Mouse (Mus musculus) ES-Bruce4 (cell line): ENCODE measurements around the gene Ptpn1. TPM values are rescaled to one million over a fixed set of nuclear protein-coding genes. Genes with fewer than 3 reads are reported as not detected.

ENCODE experiments used
- H3K27ac ChIP-seq: 2 replicates; pipeline ENCODE4 v1.5.1; 2012; ENCODE audit warnings: low read length, inconsistent platforms; ENCODE audit not compliant: insufficient read depth
- H3K27me3 ChIP-seq: 2 replicates; pipeline ENCODE4 v1.6.1; 2012; ENCODE audit warnings: mild to moderate bottlenecking, low read length, inconsistent platforms; ENCODE audit not compliant: control insufficient read depth, poor library complexity, insufficient read depth, severe bottlenecking
- H3K36me3 ChIP-seq: 2 replicates; pipeline ENCODE4 v1.6.1; 2012; ENCODE audit warnings: inconsistent platforms, mild to moderate bottlenecking, low read length, moderate library complexity; ENCODE audit not compliant: control insufficient read depth, poor library complexity, insufficient read depth, severe bottlenecking
- H3K4me1 ChIP-seq: one replicate; pipeline ENCODE4 v1.8.1; 2011; ENCODE audit warnings: low read length; ENCODE audit not compliant: control insufficient read depth, insufficient read depth
- H3K4me3 ChIP-seq: 2 replicates; pipeline ENCODE4 v1.5.1; 2011; ENCODE audit warnings: low read depth, mild to moderate bottlenecking, low read length
- H3K9ac ChIP-seq: 2 replicates; pipeline ENCODE4 v1.6.1; 2012; ENCODE audit warnings: low read depth, mild to moderate bottlenecking, inconsistent platforms; ENCODE audit not compliant: poor library complexity, severe bottlenecking
- H3K9me3 ChIP-seq: replicated peaks from 2 replicates; pipeline ENCODE4 v1.6.1; 2012; ENCODE audit warnings: mild to moderate bottlenecking, low read length, inconsistent platforms; ENCODE audit not compliant: control insufficient read depth, poor library complexity, insufficient read depth, severe bottlenecking
- CTCF ChIP-seq: IDR thresholded peaks from one replicate; pipeline ENCODE4 v1.8.1; 2011; ENCODE audit warnings: low read depth, low read length
- EP300 ChIP-seq: IDR thresholded peaks from 2 replicates; pipeline ENCODE4 v1.6.1; 2011; ENCODE audit warnings: low read depth, low read length; ENCODE audit not compliant: insufficient read depth
- POLR2A ChIP-seq: IDR thresholded peaks from one replicate; pipeline ENCODE4 v1.8.1; 2011; ENCODE audit warnings: low read length; ENCODE audit not compliant: insufficient read depth
- polyA plus RNA-seq: library from polyadenylated mRNA; stranded (reverse); fragments of >200 nt; gene quantifications from 2 replicates; pipeline ENCODE4 v1.2.4, GENCODE M21; 2011; ENCODE audit warnings: low read depth; ENCODE audit not compliant: missing spikeins, insufficient read depth, insufficient read length

Gene Ptpn1
- polyA plus RNA-seq, 1 experiment: 51.3 TPM

DNA sequence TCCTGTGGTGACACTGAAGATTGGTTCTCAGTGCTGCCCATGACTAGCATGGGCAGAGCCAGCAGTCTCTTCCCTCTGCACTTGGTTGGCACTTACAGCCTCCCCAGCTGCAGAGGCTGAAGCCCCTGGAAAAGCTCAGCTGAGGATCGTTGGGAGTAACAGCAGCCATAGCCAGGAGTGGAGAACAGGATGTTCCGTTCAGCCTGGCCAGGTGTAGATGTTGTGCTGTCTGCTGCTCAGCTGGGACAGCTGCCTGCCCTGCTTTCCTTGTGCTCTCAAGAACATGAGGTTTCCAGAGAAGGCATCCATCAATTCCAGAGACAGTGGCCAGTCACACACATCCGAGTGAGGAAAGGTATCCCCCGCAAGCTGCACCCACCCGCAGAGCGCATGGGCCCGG, 36.6 kb downstream of the Ptpn1 start:
- Histone ChIP-seq H3K27me3 (no peaks in the 10 kb centered on the region), H3K4me3 (no peak overlapping the region), H3K27ac (no peak overlapping the region), H3K9me3 (no peaks in the 10 kb centered on the region), H3K9ac (no peak overlapping the region), H3K36me3 (no peaks in the 10 kb centered on the region), H3K4me1 (no peaks in the 10 kb centered on the region)
- TF ChIP-seq POLR2A: no peak
- no peak for TF ChIP-seq EP300

DNA sequence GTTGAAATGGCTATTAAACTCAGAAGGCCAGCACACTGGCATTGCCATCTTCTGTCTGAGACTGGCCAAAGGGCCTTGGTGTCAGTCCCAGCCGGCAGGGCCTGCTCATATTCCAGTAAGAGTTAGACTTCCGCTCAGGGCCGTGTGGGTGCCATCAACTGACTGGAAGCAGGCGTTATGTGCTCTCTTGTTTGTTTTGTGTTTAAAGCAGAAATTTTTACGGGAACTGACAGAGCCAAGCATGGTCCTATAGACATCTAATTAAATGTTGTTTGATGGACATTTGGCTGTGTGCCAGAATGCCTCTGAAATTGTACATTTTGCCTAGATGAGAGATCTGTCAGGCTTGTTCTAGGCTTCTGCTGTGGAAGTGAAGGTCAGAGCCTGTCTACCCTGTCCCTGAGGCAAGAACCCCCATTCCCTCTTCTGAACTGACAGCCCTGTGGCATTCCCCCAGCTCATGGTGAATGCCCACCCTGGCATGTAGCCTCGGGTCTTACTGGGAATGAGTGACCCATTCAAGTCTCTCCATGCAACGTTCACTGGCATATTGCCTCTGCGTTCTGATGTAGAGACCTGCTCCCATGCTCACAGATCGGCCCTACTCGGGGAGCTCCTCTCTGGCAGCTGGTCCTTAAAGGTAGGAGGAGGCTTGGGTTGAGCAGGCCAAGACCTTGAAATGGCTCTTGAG, 38.1 kb downstream of the Ptpn1 start:
- Histone ChIP-seq H3K36me3 (no peaks in the 10 kb centered on the region), H3K4me3 (no peak overlapping the region), H3K9me3 (no peaks in the 10 kb centered on the region), H3K9ac (no peak overlapping the region), H3K27me3 (no peaks in the 10 kb centered on the region), H3K27ac (no peak overlapping the region), H3K4me1 (no peaks in the 10 kb centered on the region)
- TF ChIP-seq EP300: no peak
- no peak for TF ChIP-seq CTCF
- TF ChIP-seq POLR2A: no peak

DNA sequence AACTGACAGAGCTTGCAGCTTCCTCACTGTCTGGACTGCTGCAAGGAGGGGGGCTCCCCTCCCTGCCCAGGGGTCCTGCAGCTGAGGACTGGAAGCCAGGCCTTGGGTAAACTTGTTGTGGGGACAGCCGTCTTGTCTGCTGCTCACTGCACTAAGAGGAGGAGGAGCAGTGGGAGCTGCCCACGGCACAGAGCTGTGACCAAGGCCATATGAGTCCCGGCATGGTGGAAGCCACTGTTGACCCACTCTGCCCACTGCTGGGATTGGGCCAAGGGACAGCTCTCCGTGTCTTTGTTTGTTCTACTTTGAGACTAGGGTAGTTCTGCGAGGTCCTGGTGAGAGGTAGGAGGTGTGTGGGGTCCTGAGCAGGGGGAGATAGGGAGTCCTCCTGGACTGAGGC, 40.3 kb downstream of the Ptpn1 start:
- TF ChIP-seq CTCF (no peak), POLR2A (no peak), EP300 (no peak)
- Histone ChIP-seq H3K27ac (no peak overlapping the region), H3K9me3 (no peaks in the 10 kb centered on the region), H3K4me3 (no peak overlapping the region), H3K9ac (no peak overlapping the region), H3K4me1 (no peaks in the 10 kb centered on the region), H3K36me3 (no peaks in the 10 kb centered on the region), H3K27me3 (no peaks in the 10 kb centered on the region)

DNA sequence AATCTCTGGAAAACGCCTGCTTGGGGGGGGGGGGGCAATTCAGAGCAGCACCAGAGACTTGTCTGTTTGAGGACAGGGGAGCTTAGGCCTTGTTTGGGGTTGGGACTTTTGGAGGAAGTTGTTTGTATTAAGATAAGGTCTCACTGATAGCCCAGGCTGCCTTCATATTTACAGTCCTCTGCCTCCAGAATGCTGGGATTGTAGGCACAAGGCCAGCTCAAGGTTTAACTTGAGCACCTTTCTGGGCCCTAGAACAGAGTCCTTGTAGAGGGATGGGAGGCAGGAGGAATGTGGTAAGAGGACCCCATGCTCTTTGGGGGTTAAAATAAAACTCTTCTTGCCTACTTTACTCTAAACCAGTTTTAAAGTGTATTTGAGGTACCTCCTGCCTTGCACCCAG, 41.0 kb downstream of the Ptpn1 start:
- Histone ChIP-seq H3K36me3 (no peaks in the 10 kb centered on the region), H3K27me3 (no peaks in the 10 kb centered on the region), H3K27ac (no peak overlapping the region), H3K9ac (no peak overlapping the region), H3K9me3 (no peaks in the 10 kb centered on the region), H3K4me1 (no peaks in the 10 kb centered on the region), H3K4me3 (no peak overlapping the region)
- TF ChIP-seq POLR2A (no peak), EP300 (no peak), CTCF (no peak)

DNA sequence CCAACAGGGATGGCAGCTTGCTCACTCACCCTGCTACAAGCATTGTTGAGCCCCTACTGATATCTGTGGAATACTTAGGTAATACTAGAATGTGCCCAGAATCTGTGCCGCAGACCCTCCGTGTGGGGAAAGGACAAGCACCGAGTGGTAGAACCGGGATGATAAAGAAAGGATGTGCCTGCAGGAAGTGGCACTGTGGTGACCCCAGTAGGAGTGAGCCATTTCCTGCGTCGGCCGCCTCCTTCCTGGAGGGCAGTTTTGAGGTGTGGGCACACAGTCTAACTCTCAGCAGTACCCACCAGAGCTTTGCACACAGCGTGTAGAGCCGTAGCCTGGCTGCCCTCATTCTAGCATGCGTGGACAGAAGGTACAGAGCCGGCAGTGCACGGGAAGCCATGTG, 43.9 kb downstream of the Ptpn1 start:
- TF ChIP-seq POLR2A (no peak), EP300 (no peak), CTCF (no peak)
- no peak overlapping the region for H3K9ac ChIP-seq
- no peaks in the 10 kb centered on the region for H3K9me3 ChIP-seq
- no peak overlapping the region for H3K4me3 ChIP-seq
- no peak overlapping the region for H3K27ac ChIP-seq
- no peaks in the 10 kb centered on the region for H3K27me3 ChIP-seq
- H3K4me1 ChIP-seq: no peaks in the 10 kb centered on the region
- H3K36me3 ChIP-seq: no peaks in the 10 kb centered on the region

DNA sequence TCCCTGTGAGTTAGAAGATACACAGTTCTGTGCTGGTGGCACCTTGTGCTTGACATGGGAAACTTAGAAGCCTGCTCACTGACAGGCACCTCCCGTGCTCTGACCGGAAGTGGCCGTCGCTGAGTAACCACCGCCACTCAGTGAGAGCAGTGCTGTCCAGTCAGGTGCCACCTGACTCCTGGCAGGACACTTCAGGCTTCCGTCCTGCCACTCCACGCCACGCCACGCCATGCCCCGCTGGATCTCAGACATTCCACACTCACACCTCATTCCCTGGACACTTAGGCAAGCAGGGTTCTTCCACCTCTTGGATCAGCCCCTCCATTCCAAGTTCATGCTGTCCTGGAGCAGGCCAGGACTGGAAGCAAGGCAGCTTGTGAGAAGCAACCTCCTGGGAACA, 46.4 kb downstream of the Ptpn1 start:
- H3K9ac ChIP-seq: no peak overlapping the region
- TF ChIP-seq POLR2A (no peak), CTCF (no peak), EP300 (no peak)
- H3K9me3 ChIP-seq: no peaks in the 10 kb centered on the region
- H3K27me3 ChIP-seq: no peaks in the 10 kb centered on the region
- no peaks in the 10 kb centered on the region for H3K36me3 ChIP-seq
- no peak overlapping the region for H3K4me3 ChIP-seq
- no peak overlapping the region for H3K27ac ChIP-seq
- no peaks in the 10 kb centered on the region for H3K4me1 ChIP-seq
